Comparison of ENCODE assay signal across 12 mouse cellular contexts in the genomic region with DNA sequence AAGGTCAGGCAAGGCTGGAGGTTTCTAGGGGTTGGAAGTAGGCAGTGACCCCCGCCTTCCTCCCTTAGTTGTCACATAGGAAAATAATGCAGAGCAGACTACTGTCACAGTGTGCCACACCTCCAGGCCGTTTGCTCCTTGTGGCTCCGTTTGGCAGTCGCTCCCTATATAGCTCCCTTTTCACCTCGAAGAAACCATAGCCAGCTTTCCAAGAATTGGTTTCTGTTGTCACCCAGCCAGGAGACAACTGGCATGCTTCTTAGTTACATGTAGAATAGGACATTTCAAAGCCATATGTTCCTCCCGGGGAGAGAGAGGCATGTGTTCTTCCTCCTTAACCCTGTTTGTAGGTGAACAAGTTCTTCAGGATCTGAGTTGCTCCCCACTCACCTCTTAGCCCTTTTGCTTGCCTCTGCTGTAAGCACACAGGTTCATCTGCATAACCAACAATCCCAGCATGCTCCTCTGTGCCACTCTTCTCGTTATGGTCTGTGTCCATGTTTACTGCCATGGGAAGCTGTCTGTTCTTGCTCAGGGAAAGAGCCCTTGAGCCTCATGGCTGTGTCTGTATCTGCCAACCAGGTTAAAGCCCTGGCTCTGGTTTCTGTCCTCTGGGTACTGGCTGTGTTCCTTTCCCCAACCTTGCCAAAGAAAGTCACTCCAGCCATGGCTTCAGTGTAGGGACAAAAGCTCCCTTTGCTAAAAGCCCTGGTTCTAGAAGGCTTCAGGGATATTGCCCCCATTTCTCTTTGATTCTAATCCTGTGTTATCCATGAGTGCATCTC.
A peak's percentile ranks its signal among the peaks of the same experiment; 100 is the strongest.
DNase-seq lines count a peak whose midpoint lies in the region.
"Had no signal": no experiment of that assay in that cellular context is flagged by ENCODE, and none has a peak within 500 bp of the region (broad histone marks: within the 10 kb centered on the region; RNA-seq: fewer than 3 reads in every experiment).

No protein-coding gene starts in this region.

- intact Hi-C loops in heart, postnatal 14 days (cut with DNase I) = no loop called here

- DNase-seq in adrenal gland, postnatal 14 days = peak; percentile 58
- no peak for DNase-seq in adrenal gland, adult 2 months
- peak; percentile 30 to 56 for DNase-seq in frontal cortex, postnatal 36 days (ENCODE audit: low spot score in 2 of 2)
- no peak for DNase-seq in frontal cortex, postnatal 25 days (ENCODE audit: low spot score in 2 of 2)
- peak; percentile 21 to 35 for DNase-seq in left cerebral cortex, adult 18-20 months (ENCODE audit: low spot score in 2 of 2)
- no peak for DNase-seq in left cerebral cortex, adult 11 months (ENCODE audit: low spot score)
- peak; percentile 9 to 44 for DNase-seq in heart, postnatal 14 days
- no peak for DNase-seq in urinary bladder, postnatal 25 days (ENCODE audit: low spot score)
- DNase-seq: adrenal gland, adult 8-10 months; kidney, adult 2 months; liver, embryonic 13.5 days; lung, postnatal 14 days had no signal

Comparison
In these comparisons a context has a peak if more than half of its experiments do, and no peak if none do; other contexts are left out.
1. DNase-seq: peak in adrenal gland, postnatal 14 days (single experiment), frontal cortex, postnatal 36 days (2 of 2), left cerebral cortex, adult 18-20 months (2 of 2) and heart, postnatal 14 days (2 of 2); none in adrenal gland, adult 2 months (single experiment), frontal cortex, postnatal 25 days (0 of 2), left cerebral cortex, adult 11 months (single experiment) and urinary bladder, postnatal 25 days (single experiment).